Comparison of ENCODE assay signal across 7 mouse cellular contexts in the genomic region with DNA sequence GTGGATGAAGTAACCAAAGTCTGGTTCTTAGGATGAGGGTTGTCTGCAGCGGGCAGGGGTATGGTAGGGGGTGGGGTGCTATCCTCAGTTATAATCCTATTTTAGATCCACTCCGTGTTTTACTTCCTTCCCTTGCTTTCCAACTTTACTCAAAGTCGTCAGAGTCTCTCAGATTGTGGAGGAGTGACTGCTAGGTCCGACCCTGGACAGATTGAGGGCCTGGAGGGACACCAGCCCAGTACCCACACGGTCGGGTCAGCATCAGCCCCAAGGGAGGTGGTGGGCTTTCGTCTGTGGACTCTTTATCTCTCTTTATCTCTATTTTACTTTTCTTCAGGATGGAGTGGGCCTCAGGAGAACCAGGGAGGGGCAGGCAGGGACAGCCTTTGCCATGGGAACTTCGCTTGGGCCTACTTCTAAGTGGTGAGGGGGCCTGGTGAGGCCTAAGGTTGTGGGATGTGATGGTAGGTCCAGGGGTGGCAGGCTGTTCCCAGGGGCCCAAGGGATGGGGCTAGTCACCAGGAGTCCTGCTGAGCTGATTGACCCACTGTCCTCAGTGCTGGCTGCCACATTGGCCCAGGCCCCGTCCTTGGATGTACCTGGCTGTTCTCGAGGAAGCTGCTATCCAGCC. TPM values are rescaled to one million over a fixed set of nuclear protein-coding genes. Genes with fewer than 3 reads are reported as not detected.
DNase-seq lines count a peak whose midpoint lies in the region; ATAC-seq and TF ChIP-seq lines count a peak whose summit lies in the region.

A gene (plus strand): TSS at position 16 of the 631 bp plus-strand sequence.

- no peak for TF ChIP-seq CTCF in bone marrow macrophage, adult 2 months (IDR thresholded peaks at IDR 0.05; ENCODE audit: low read depth, low read length)
- no peak for TF ChIP-seq CTCF in hindbrain, postnatal 0 days (IDR thresholded peaks at IDR 0.05; ENCODE audit: low read depth)
- no peak for TF ChIP-seq CTCF in midbrain, postnatal 0 days (IDR thresholded peaks at IDR 0.05)

- peak within 1 kb of the TSS; percentile 48 for H3K9ac ChIP-seq in hindbrain, postnatal 0 days (replicated peaks; ENCODE audit: low read length)
- H3K9ac ChIP-seq in limb, embryonic 12.5 days (replicated peaks): peak within 1 kb of the TSS; percentile 73
- peak within 1 kb of the TSS; percentile 48; the same call in 1 of the 2 replicates for H3K9ac ChIP-seq in midbrain, postnatal 0 days (replicated peaks; ENCODE audit: low read length, poor library complexity, severe bottlenecking)

- H3K9me3 ChIP-seq in hindbrain, postnatal 0 days (ENCODE audit: low read length): no peaks in the 10 kb centered on the region
- H3K9me3 ChIP-seq in limb, embryonic 12.5 days: no peaks in the 10 kb centered on the region
- no peaks in the 10 kb centered on the region for H3K9me3 ChIP-seq in midbrain, postnatal 0 days (ENCODE audit: low read length)

- H3K27me3 ChIP-seq in hindbrain, postnatal 0 days (ENCODE audit: insufficient read depth, low read length): no peaks in the 10 kb centered on the region
- no peaks in the 10 kb centered on the region for H3K27me3 ChIP-seq in limb, embryonic 12.5 days
- no peaks in the 10 kb centered on the region for H3K27me3 ChIP-seq in midbrain, postnatal 0 days (ENCODE audit: insufficient read depth, low read length)

- H3K4me1 ChIP-seq in bone marrow macrophage, adult 2 months (ENCODE audit: control insufficient read depth, insufficient read depth, low read length): peaks cover 6% of the 10 kb centered on the region; the same call in 1 of the 2 replicates
- peaks cover 13% of the 10 kb centered on the region for H3K4me1 ChIP-seq in hindbrain, postnatal 0 days (ENCODE audit: insufficient read depth, low read length)
- H3K4me1 ChIP-seq in limb, embryonic 12.5 days (replicated peaks): peaks cover 19% of the 10 kb centered on the region
- peaks cover 16% of the 10 kb centered on the region; the same call in 1 of the 2 replicates for H3K4me1 ChIP-seq in midbrain, postnatal 0 days (ENCODE audit: insufficient read depth, low read length)

- peak; percentile 90 for DNase-seq in NIH3T3 (ENCODE audit: low read depth)
- no peak for DNase-seq in gastrocnemius, postnatal 14 days
- DNase-seq in hindbrain, postnatal 0 days (ENCODE audit: low spot score): peak; percentile 83
- DNase-seq in midbrain, postnatal 0 days (ENCODE audit: low spot score): peak; percentile 74
- no peak for DNase-seq in cerebellum, postnatal 10 days

- no peak for TF ChIP-seq POLR2A in bone marrow macrophage, adult 2 months (IDR thresholded peaks at IDR 0.05; ENCODE audit: borderline replicate concordance, low read depth, low read length)

- 9% methylated on average over 10 of the region's 10 CpGs for WGBS in hindbrain, postnatal 0 days
- 12% methylated on average over 10 of the region's 10 CpGs for WGBS in limb, embryonic 12.5 days
- 4% methylated on average over 10 of the region's 10 CpGs for WGBS in midbrain, postnatal 0 days

- peak within 1 kb of the TSS; percentile 58 for H3K4me2 ChIP-seq in hindbrain, postnatal 0 days (ENCODE audit: low read depth, low read length)
- H3K4me2 ChIP-seq in limb, embryonic 12.5 days: peak within 1 kb of the TSS; percentile 91
- peak within 1 kb of the TSS; percentile 59 for H3K4me2 ChIP-seq in midbrain, postnatal 0 days (ENCODE audit: low read depth, low read length, poor library complexity, severe bottlenecking)

- ATAC-seq in hindbrain, postnatal 0 days: peak; percentile 58
- peak; percentile 66 for ATAC-seq in limb, embryonic 12.5 days (ENCODE audit: insufficient number of reproducible peaks, insufficient read depth, low FRiP score, low TSS enrichment, low read depth)
- ATAC-seq in midbrain, postnatal 0 days (ENCODE audit: low FRiP score): no peak

- no peaks in the 10 kb centered on the region for H3K36me3 ChIP-seq in hindbrain, postnatal 0 days (ENCODE audit: insufficient read depth, low read length)
- H3K36me3 ChIP-seq in limb, embryonic 12.5 days: peaks cover 36% of the 10 kb centered on the region
- no peaks in the 10 kb centered on the region for H3K36me3 ChIP-seq in midbrain, postnatal 0 days (ENCODE audit: insufficient read depth, low read length)

- H3K4me3 ChIP-seq in bone marrow macrophage, adult 2 months (ENCODE audit: insufficient read depth, low read length): peak within 1 kb of the TSS; percentile 23
- H3K4me3 ChIP-seq in hindbrain, postnatal 0 days (ENCODE audit: low read length): peak within 1 kb of the TSS; percentile 40
- peak within 1 kb of the TSS; percentile 58 for H3K4me3 ChIP-seq in limb, embryonic 12.5 days (replicated peaks)
- peak within 1 kb of the TSS; percentile 36 for H3K4me3 ChIP-seq in midbrain, postnatal 0 days (ENCODE audit: low read depth, low read length)

- intact Hi-C loops in gastrocnemius, postnatal 14 days (cut with DNase I; ENCODE audit: low total_unique reads): no loop called here

- H3K27ac ChIP-seq in bone marrow macrophage, adult 2 months (ENCODE audit: insufficient read depth, low read depth, low read length): no peak within 1 kb of the TSS
- peak within 1 kb of the TSS; percentile 60 for H3K27ac ChIP-seq in hindbrain, postnatal 0 days
- peak within 1 kb of the TSS; percentile 89 for H3K27ac ChIP-seq in limb, embryonic 12.5 days
- H3K27ac ChIP-seq in midbrain, postnatal 0 days (ENCODE audit: low read depth, low read length): peak within 1 kb of the TSS; percentile 1; the same call in 1 of the 2 replicates

RNA-seq across cellular contexts. Expression of the gene that starts here (rescaled TPM):
- polyA plus RNA-seq in bone marrow macrophage, adult 2 months (2012; ENCODE audit: insufficient read depth, insufficient read length, missing spikeins): 2.7 and 3.4 TPM in 2 replicates
- 100 to 1,000 TPM; 118 to 125 TPM for total RNA-seq in gastrocnemius, postnatal 14 days (2021)
- total RNA-seq in hindbrain, postnatal 0 days (2014; rRNA removed): 77.5 and 99.8 TPM in 2 replicates
- 16.0 and 18.6 TPM in 2 replicates for polyA plus RNA-seq in hindbrain, postnatal 0 days (2015; fragmentation: Nextera tagmentation; extraction: Ambion mirVana)
- polyA plus RNA-seq in limb, embryonic 12.5 days (2016; fragmentation: Nextera tagmentation; extraction: Ambion mirVana): 40.8 and 43.7 TPM in 2 replicates
- 56.5 and 169 TPM in 2 replicates for total RNA-seq in midbrain, postnatal 0 days (2014; rRNA removed)
- 15.8 and 18.5 TPM in 2 replicates for polyA plus RNA-seq in midbrain, postnatal 0 days (2015; fragmentation: Nextera tagmentation; extraction: Ambion mirVana)

Comparison
In these comparisons a context has a peak if more than half of its experiments do, and no peak if none do; other contexts are left out.
1. DNase-seq: peak in NIH3T3 (single experiment), hindbrain, postnatal 0 days (single experiment) and midbrain, postnatal 0 days (single experiment); none in gastrocnemius, postnatal 14 days (single experiment) and cerebellum, postnatal 10 days (0 of 2).
2. Peak in every context shown above with its lines, with median percentiles within 50 percentile points of each other: H3K4me3 ChIP-seq, H3K4me2 ChIP-seq and H3K9ac ChIP-seq.